Mouse (Mus musculus) C3H10T1/2 (cell line): Measurements from ENCODE around the gene Zfp87. TPM values are rescaled to one million over a fixed set of nuclear protein-coding genes. Genes with fewer than 3 reads are reported as not detected.

Source experiments
- polyA plus RNA-seq, 2 experiments: library from polyadenylated mRNA; unstranded; fragments of >200 nt; fragmentation: generic; extraction: Trizol; gene quantifications; one replicate each; pipeline ENCODE4 v1.2.1; 2012; ENCODE audit warnings: missing spikeins in 2 of 2

Gene Zfp87
- 10 to 100 TPM; 13.1 to 51.3 TPM for polyA plus RNA-seq

GRCm38 (mm10) chr13:67525753-67526410 is at the start of gene Zfp87, which contains the start of gene Gm26965:
Zfp87 (minus strand) TSS chr13:67526177.
Gm26965 (minus strand) TSS chr13:67526151.

DNA sequence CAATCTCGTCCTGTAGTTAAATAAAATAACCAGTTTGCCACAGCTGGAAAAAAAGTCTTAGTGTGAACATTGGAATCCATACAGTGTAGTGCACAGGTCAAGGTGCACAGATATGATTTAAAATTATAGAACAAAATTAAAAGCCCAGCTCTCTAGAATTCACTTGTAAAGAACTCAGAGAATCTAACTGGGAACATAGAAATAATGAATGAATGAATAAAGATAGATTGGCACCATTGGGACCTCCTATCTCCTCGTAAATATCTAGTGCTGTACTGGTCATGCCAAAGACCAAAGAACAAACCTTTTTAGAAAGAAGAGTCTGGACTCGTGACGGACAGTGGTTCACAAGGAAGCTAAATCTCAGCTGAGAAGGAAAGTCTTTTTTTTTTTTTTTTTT is 27.8 kb upstream of the Zfp87 start, which contains the start of gene Zfp748:
Gene Zfp748 (minus strand): TSS at position 101 of the 400 bp plus-strand sequence.

GRCm38 (mm10) chr13:67500084-67500719 is 25.8 kb downstream of the Zfp87 start, which contains the start of gene Zfp58:
Zfp58 (minus strand) TSS chr13:67500555.

GRCm38 (mm10) chr13:67483625-67484423 is 42.2 kb downstream of the Zfp87 start, which contains the start of gene Zfp874b:
Zfp874b (minus strand) TSS chr13:67484258.

Other genes starting within 250 kb of the Zfp87 start
- gene Zfp458, start 247.7 kb downstream of the Zfp87 start, polyA plus RNA-seq, result under 1 TPM; 0.01 to 0.17 TPM
- gene Zfp457, start 219.7 kb downstream of the Zfp87 start, polyA plus RNA-seq, result under 1 TPM in 1 of 2 experiments, not detected in 1; 0.63 TPM
- under 1 TPM; 0.06 to 0.68 TPM for gene Zfp595, start 193.6 kb downstream of the Zfp87 start, polyA plus RNA-seq
- 1 to 10 TPM in 1 of 2 experiments, under 1 TPM in 1; 0.16 to 2.3 TPM for gene Gm28044, start 165.6 kb downstream of the Zfp87 start, polyA plus RNA-seq
- gene Zfp953, start 165.6 kb downstream of the Zfp87 start, polyA plus RNA-seq, result under 1 TPM; 0.04 to 0.35 TPM
- 1 to 10 TPM in 1 of 2 experiments, under 1 TPM in 1; 0.82 to 3.3 TPM for gene Gm28041, start 150.4 kb downstream of the Zfp87 start, polyA plus RNA-seq
- under 1 TPM; 0.02 to 0.30 TPM for gene Zfp456, start 150.4 kb downstream of the Zfp87 start, polyA plus RNA-seq
- 1 to 10 TPM in 1 of 2 experiments, under 1 TPM in 1; 0.19 to 3.6 TPM for gene Zfp429, start 126.4 kb downstream of the Zfp87 start, polyA plus RNA-seq
- not detected for gene Zfp459, start 104.8 kb downstream of the Zfp87 start, polyA plus RNA-seq
- 1 to 10 TPM in 1 of 2 experiments, under 1 TPM in 1; 0.05 to 1.8 TPM for gene Zfp874a, start 74.6 kb downstream of the Zfp87 start, polyA plus RNA-seq
- 1 to 10 TPM in 1 of 2 experiments, under 1 TPM in 1; 0.08 to 1.9 TPM for gene Zfp874b, start 41.9 kb downstream of the Zfp87 start, polyA plus RNA-seq
- 1 to 10 TPM in 1 of 2 experiments, under 1 TPM in 1; 0.16 to 2.1 TPM for gene Zfp58, start 25.6 kb downstream of the Zfp87 start, polyA plus RNA-seq
- not detected for gene Gm26965, start within 50 bp of the Zfp87 start, polyA plus RNA-seq
- under 1 TPM; 0.07 to 0.77 TPM for gene Zfp748, start 27.7 kb upstream of the Zfp87 start, polyA plus RNA-seq
- gene Zfp729b, start 83.5 kb upstream of the Zfp87 start, polyA plus RNA-seq, result under 1 TPM; 0.02 to 0.58 TPM
- gene Gm49345, start 111.6 kb upstream of the Zfp87 start, polyA plus RNA-seq, result under 1 TPM in 1 of 2 experiments, not detected in 1; 0.17 TPM
- gene Zfp729a, start 111.6 kb upstream of the Zfp87 start, polyA plus RNA-seq, result 1 to 10 TPM in 1 of 2 experiments, under 1 TPM in 1; 0.16 to 1.4 TPM
- gene Zfp738, start 160.9 kb upstream of the Zfp87 start, polyA plus RNA-seq, result under 1 TPM; 0.04 to 0.78 TPM
- under 1 TPM; 0.07 to 0.89 TPM for gene Zfp65, start 203.0 kb upstream of the Zfp87 start, polyA plus RNA-seq
- gene Zfp85, start 229.1 kb upstream of the Zfp87 start, polyA plus RNA-seq, result under 1 TPM; 0.04 to 0.86 TPM